Mouse (Mus musculus) hindbrain, embryonic 11.5 days (tissue): ENCODE measurements around the gene Dlg2. TPM values are rescaled to one million over a fixed set of nuclear protein-coding genes. Genes with fewer than 3 reads are reported as not detected.

Experiments
- ATAC-seq: fragments of 200-750 bp; cut with Nextera tagmentation; 2 replicates; pipeline ENCODE4 v1.8.0; 2017; ENCODE audit warnings: mild to moderate bottlenecking, moderate TSS enrichment, moderate library complexity; ENCODE audit not compliant: low FRiP score
- DNase-seq: peaks from one replicate; pipeline ENCODE4 v3.0.0-alpha.2; 2015; ENCODE audit warnings: low spot score
- H3K27ac ChIP-seq: fragments of 300-500 bp; sonication (generic); 2 replicates; pipeline ENCODE4 v1.5.1; 2014; ENCODE audit warnings: mild to moderate bottlenecking, low read depth, low read length
- H3K27me3 ChIP-seq: fragments of 300-500 bp; sonication (generic); 2 replicates; pipeline ENCODE4 v1.6.1; 2014; ENCODE audit warnings: mild to moderate bottlenecking, low read length, moderate library complexity, mixed read lengths; ENCODE audit not compliant: control insufficient read depth, insufficient read depth
- H3K36me3 ChIP-seq: fragments of 300-500 bp; sonication (generic); 2 replicates; pipeline ENCODE4 v1.6.1; 2014; ENCODE audit warnings: mild to moderate bottlenecking, low read length, moderate library complexity, mixed read lengths; ENCODE audit not compliant: control insufficient read depth, insufficient read depth
- H3K4me1 ChIP-seq: fragments of 300-500 bp; sonication (generic); replicated peaks from 2 replicates; pipeline ENCODE4 v1.6.1; 2014; ENCODE audit warnings: low read length, mixed read lengths; ENCODE audit not compliant: control insufficient read depth, insufficient read depth
- H3K4me2 ChIP-seq: fragments of 300-500 bp; sonication (generic); replicated peaks from 2 replicates; pipeline ENCODE4 v1.6.1; 2014; ENCODE audit warnings: mild to moderate bottlenecking, low read depth, low read length
- H3K4me3 ChIP-seq: fragments of 300-500 bp; sonication (generic); 2 replicates; pipeline ENCODE4 v1.5.1; 2014; ENCODE audit warnings: low read depth, low read length
- H3K9ac ChIP-seq: fragments of 300-500 bp; sonication (generic); 2 replicates; pipeline ENCODE4 v1.6.1; 2014; ENCODE audit warnings: low read depth, low read length
- H3K9me3 ChIP-seq: fragments of 300-500 bp; sonication (generic); 2 replicates; pipeline ENCODE4 v1.6.1; 2016; ENCODE audit warnings: low read length; ENCODE audit not compliant: control insufficient read depth
- WGBS: fragments of 180-500 bp; shearing (Covaris S2); extraction: QIAGEN DNeasy Blood & Tissue Kit; methylation state at CpG from one replicate; pipeline ENCODE4 v1.1.7; 2014; 5-methylcytosine and 5-hydroxymethylcytosine counted together
- polyA plus RNA-seq: library from polyadenylated mRNA; unstranded; fragments of >200 nt; fragmentation: Nextera tagmentation; extraction: Ambion mirVana; gene quantifications from 2 replicates; pipeline ENCODE4 v1.2.1, GENCODE M21; 2014

The Dlg2 gene
- polyA plus RNA-seq, 1 experiment from 2014 or later: 3.1 TPM

DNA sequence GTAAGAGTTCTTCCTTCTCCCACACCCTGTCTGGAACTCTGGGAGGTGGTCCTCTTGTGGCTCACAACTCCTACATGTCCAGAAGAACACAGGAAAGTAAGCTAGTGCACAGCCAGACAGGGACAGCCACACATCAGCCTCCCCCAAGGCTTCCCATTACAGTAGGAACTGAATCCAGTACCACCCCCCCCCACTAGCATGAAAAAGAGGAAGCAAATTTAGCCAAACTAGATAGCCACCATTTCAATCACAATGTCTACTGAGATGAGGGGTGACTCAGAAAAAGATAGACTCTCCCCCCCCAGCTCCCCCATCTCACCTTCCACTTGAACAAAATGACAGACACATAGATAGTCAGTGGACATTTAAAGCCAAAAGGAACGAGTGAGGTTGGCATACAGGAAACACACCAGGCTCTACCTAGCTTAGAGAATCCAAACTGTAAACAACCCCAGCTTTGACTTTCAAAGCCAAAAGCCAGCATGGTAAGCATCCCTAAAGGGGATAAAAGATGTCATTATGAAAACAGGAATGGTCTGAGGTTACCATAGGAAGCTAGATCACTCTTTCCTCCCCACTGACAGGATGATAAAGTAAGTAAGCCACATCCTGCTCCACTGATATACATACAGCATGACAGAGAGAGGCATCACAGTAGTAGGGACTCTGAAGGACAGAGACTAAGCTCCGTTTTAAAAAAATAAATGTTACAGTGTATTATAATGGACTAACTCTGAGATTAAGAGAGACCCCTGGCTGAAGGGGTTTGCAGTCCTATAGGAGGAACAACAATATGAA lies 1986.8 kb downstream of the Dlg2 start:
- Histone ChIP-seq H3K27ac (no peak overlapping the region), H3K4me2 (no peak overlapping the region), H3K9me3 (no peaks in the 10 kb centered on the region), H3K36me3 (no peaks in the 10 kb centered on the region), H3K27me3 (no peaks in the 10 kb centered on the region), H3K4me1 (no peaks in the 10 kb centered on the region), H3K9ac (no peak overlapping the region), H3K4me3 (no peak overlapping the region)
- WGBS: 79% methylated on average over 2 of the region's 2 CpGs
- ATAC-seq (no peak), DNase-seq (no peak)

DNA sequence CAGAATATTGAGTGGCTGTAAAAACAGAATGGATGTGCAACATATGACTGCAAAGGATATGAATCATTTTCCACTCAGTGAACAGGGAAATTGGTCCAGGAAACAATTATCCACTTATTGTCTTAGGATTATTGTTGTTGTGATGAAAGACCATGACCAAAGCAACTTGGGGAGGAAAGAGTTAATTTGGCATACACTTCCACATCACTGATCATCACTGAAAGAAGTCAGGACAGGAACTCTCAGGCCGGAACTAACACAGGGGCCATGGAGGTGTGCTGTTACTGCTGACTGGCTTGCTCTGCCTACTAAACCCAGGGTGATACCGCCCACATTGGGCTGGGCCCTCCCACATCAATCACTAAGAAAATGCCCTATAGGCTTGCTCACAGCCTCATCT lies 1987.8 kb downstream of the Dlg2 start:
- Histone ChIP-seq H3K9me3 (no peaks in the 10 kb centered on the region), H3K4me3 (no peak overlapping the region), H3K9ac (no peak overlapping the region), H3K27me3 (no peaks in the 10 kb centered on the region), H3K4me2 (no peak overlapping the region), H3K36me3 (no peaks in the 10 kb centered on the region), H3K4me1 (no peaks in the 10 kb centered on the region), H3K27ac (no peak overlapping the region)
- 38% methylated on average over 2 of the region's 2 CpGs for WGBS
- no peak for DNase-seq
- no peak for ATAC-seq

DNA sequence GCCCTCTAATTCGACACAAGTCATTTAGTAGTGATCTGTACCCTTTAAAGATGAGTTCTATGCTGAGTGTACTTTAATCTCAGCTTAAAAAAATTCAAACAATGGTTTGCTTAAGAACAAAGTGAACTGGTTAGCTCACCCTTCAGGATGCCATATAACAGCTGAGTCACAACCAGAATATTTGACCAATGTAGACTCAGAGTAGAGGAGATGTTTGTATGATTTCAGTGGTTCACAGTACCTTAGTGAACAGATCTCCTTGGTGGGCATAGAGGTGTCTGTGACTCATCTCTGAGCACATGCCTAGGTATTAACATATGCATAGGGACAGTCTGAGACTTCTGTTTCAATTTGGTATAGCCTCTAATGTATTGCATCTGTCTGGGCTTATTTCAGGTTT lies 2002.7 kb downstream of the Dlg2 start:
- DNase-seq (no peak), ATAC-seq (no peak)
- Histone ChIP-seq H3K36me3 (no peaks in the 10 kb centered on the region), H3K27ac (no peak overlapping the region), H3K4me2 (no peak overlapping the region), H3K9me3 (no peaks in the 10 kb centered on the region), H3K4me3 (no peak overlapping the region), H3K4me1 (no peaks in the 10 kb centered on the region), H3K9ac (no peak overlapping the region), H3K27me3 (no peaks in the 10 kb centered on the region)
- 81% methylated on average over 1 of the region's 1 CpGs for WGBS

DNA sequence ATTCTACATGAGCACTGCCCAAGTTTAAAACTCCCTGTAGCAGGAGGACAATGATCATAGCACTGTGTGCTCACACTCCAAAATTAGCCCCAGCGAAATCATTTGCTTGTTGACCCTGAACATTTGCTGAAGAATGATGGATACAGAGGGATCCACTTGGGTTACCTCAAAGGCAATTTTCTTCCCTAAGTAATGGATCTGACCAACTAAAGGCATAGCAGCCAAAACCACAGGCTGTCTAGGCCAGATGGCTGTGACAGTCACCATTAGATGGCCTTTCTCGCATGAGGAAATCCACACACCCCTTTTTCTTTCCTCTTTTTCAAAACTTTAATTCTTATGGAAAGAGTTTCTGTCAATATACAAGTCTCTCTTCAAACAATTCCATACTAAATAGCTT lies 2003.3 kb downstream of the Dlg2 start:
- no peak overlapping the region for H3K4me3 ChIP-seq
- H3K4me1 ChIP-seq: no peaks in the 10 kb centered on the region
- H3K27ac ChIP-seq: no peak overlapping the region
- no peak for DNase-seq
- ATAC-seq: no peak
- H3K4me2 ChIP-seq: no peak overlapping the region
- H3K36me3 ChIP-seq: no peaks in the 10 kb centered on the region
- no peaks in the 10 kb centered on the region for H3K9me3 ChIP-seq
- H3K9ac ChIP-seq: no peak overlapping the region
- H3K27me3 ChIP-seq: no peaks in the 10 kb centered on the region
- WGBS: 85% methylated on average over 2 of the region's 2 CpGs

DNA sequence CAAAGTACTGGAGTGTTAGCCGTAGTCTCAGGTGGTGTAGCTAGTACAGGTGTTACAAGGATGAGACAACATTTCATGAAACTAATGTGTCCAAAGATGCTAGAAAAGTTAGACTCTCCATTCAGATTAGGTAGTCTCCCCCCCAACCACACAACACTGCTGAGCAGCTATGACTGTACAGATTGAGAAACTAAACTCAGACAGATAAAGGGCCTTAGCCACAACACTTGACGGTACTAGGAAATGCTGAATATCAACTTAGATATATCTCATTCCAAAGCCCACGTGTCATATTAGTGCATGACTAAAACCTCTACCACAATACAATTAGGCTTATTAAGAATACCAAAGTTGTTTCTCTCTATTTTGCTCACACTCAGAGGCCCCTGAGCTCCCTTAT lies 2006.9 kb downstream of the Dlg2 start:
- no peaks in the 10 kb centered on the region for H3K9me3 ChIP-seq
- H3K36me3 ChIP-seq: no peaks in the 10 kb centered on the region
- no peaks in the 10 kb centered on the region for H3K4me1 ChIP-seq
- H3K9ac ChIP-seq: no peak overlapping the region
- 94% methylated on average over 3 of the region's 3 CpGs for WGBS
- ATAC-seq (no peak), DNase-seq (no peak)
- no peak overlapping the region for H3K27ac ChIP-seq
- H3K4me3 ChIP-seq: no peak overlapping the region
- H3K4me2 ChIP-seq: no peak overlapping the region
- no peaks in the 10 kb centered on the region for H3K27me3 ChIP-seq

DNA sequence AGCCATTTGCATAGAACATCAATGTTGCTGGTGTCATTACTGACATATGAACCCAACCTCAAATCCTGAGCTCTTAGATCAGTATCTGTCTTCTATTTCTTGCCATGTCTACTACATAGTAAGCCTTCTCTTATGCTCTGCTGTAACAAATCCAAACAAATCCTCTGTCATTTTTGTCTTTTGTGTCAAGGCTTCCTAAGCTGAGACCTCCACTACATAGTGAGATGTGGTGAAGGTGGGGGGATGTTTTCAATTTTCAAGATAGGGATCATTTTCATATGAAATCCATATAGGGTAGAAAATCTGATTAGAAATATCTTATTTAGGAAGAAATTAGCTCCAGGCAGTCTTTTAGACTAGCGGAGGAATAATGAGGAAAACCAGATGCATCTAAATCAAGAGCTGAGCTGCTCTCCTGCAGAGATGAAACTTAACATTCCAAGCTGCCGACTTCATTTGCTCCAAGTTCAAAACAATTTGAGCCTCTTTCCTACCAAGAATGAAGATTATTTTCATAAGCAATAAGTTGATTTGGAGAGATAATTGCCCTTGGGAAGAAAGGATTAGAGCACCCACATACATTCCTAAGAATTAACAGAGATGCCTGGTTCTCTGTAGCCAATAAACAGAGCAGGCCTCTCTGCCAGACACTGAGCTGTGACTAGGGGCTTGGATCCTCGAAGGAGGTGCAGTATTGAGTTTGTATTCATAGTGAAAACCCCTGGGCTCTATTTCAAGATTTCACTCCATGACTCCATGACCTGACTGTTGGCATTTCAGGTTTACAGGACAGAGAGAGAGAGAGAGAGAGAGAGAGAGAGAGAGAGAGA lies 2009.6 kb downstream of the Dlg2 start:
- no peak overlapping the region for H3K4me2 ChIP-seq
- no peak overlapping the region for H3K9ac ChIP-seq
- ATAC-seq (no peak), DNase-seq (no peak)
- H3K27ac ChIP-seq: no peak overlapping the region
- no peaks in the 10 kb centered on the region for H3K27me3 ChIP-seq
- no peaks in the 10 kb centered on the region for H3K9me3 ChIP-seq
- WGBS: 67% methylated on average over 3 of the region's 3 CpGs
- no peak overlapping the region for H3K4me3 ChIP-seq
- H3K36me3 ChIP-seq: no peaks in the 10 kb centered on the region
- H3K4me1 ChIP-seq: no peaks in the 10 kb centered on the region

DNA sequence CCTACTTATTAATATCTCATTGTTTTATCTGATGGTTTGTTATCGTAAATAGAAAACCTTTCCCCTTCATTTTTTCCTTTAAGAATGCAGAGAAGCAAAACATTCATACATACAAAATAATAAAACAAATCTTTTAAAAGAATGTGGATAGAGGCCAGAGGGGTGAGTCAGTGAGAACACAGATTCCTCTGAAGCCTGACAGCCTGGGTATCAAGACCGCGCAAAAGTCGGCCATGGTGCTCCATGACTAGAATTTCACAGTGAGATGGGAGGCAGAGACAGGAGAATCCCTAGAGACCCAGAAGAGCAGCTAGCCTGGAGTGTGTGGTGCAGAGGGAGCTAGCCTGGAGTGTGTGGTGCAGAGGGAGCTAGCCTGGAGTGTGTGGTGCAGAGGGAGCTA lies 2010.4 kb downstream of the Dlg2 start:
- no peak overlapping the region for H3K27ac ChIP-seq
- 94% methylated on average over 4 of the region's 4 CpGs for WGBS

DNA sequence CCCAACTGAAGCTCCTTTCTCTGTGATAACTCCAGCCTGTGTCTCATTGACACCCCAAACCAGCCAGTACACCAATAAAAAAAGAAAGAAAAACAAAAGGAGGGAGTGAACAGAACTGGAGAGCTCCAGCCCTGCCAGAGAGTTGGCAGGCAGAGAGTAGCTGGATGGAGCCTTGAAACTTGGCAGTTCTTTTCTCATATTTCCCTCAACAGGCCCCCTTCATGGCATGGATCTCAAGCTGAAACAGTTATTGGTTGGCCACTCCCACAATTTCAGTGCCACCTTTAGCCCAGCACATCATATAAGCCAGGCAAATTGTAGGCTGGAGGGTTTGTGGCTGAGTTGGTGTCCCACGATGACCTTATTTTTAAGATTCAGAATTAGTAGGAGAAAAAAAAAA lies 2015.8 kb downstream of the Dlg2 start:
- Histone ChIP-seq H3K9me3 (no peaks in the 10 kb centered on the region), H3K4me1 (no peaks in the 10 kb centered on the region), H3K9ac (no peak overlapping the region), H3K4me2 (no peak overlapping the region), H3K36me3 (no peaks in the 10 kb centered on the region), H3K4me3 (no peak overlapping the region), H3K27me3 (no peaks in the 10 kb centered on the region), H3K27ac (no peak overlapping the region)
- DNase-seq (no peak), ATAC-seq (no peak)
- WGBS: 92% methylated on average over 1 of the region's 1 CpGs

More for the DNA sequence above, 2010.4 kb downstream of the Dlg2 start:
- no peak overlapping the region for H3K9ac ChIP-seq
- no peak overlapping the region for H3K4me3 ChIP-seq
- no peaks in the 10 kb centered on the region for H3K4me1 ChIP-seq
- no peaks in the 10 kb centered on the region for H3K9me3 ChIP-seq
- no peaks in the 10 kb centered on the region for H3K36me3 ChIP-seq
- no peaks in the 10 kb centered on the region for H3K27me3 ChIP-seq
- H3K4me2 ChIP-seq: no peak overlapping the region
- ATAC-seq (no peak), DNase-seq (no peak)

DNA sequence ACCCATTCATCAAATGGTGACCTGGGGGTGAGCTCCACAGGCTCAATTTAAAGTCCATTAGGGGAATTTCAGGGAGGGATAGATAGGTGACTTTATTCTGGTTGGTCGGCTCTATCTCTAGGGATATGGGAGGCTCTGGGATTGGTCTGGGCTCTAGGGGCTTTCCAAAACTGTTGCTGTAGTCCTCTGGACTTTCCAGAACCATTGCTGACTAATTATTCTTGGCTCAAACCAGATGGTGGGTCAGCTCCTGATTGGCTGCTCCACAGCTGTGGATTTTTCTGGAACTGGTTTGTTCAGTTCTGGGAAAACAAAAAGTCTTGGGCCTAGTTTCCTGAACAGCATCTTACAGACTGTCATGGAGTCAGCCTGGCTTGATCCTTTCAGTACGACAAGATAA lies 2017.0 kb downstream of the Dlg2 start:
- H3K4me3 ChIP-seq: no peak overlapping the region
- 86% methylated on average over 2 of the region's 2 CpGs for WGBS
- no peak overlapping the region for H3K9ac ChIP-seq
- no peaks in the 10 kb centered on the region for H3K27me3 ChIP-seq
- H3K4me1 ChIP-seq: no peaks in the 10 kb centered on the region
- ATAC-seq (no peak), DNase-seq (no peak)
- H3K4me2 ChIP-seq: no peak overlapping the region
- no peak overlapping the region for H3K27ac ChIP-seq
- H3K9me3 ChIP-seq: no peaks in the 10 kb centered on the region
- H3K36me3 ChIP-seq: no peaks in the 10 kb centered on the region
